Mouse (Mus musculus): ENCODE results near the gene Cpeb4.

GRCm38 (mm10) chr11:31842171-31842959, 29.6 kb upstream of the Cpeb4 start:
- TF ChIP-seq CTCF (IDR thresholded peaks at IDR 0.05; ENCODE audit: borderline replicate concordance, extremely low read depth, insufficient read depth, insufficient read length), result no peak
- no peak for TF ChIP-seq POLR2A (IDR thresholded peaks at IDR 0.05; ENCODE audit: borderline replicate concordance, extremely low read depth, insufficient read depth, insufficient read length, poor library complexity, severe bottlenecking)
